Mouse (Mus musculus) heart, embryonic 13.5 days (tissue): ENCODE measurements at regions not wholly inside any gene's neighbourhood (a gene's known extent, or its start where the extent isn't known, plus 50 kb on each side); places are given as distances from the start of the nearest gene placed in this dataset. TPM values are rescaled to one million over a fixed set of nuclear protein-coding genes. Genes with fewer than 3 reads are reported as not detected.

Source experiments
- ATAC-seq: fragments of 200-750 bp; cut with Nextera tagmentation; 2 replicates; pipeline ENCODE4 v1.8.0; 2017; ENCODE audit warnings: moderate TSS enrichment; ENCODE audit not compliant: insufficient number of reproducible peaks, low FRiP score, low TSS enrichment; ENCODE audit errors: extremely low read depth
- H3K27ac ChIP-seq: fragments of 300-500 bp; sonication (generic); replicated peaks from 2 replicates; pipeline ENCODE4 v1.5.1; 2015; ENCODE audit warnings: moderate library complexity, mild to moderate bottlenecking, inconsistent platforms
- H3K27me3 ChIP-seq: fragments of 300-500 bp; sonication (generic); replicated peaks from 2 replicates; pipeline ENCODE4 v1.6.1; 2015; ENCODE audit warnings: mild to moderate bottlenecking, inconsistent platforms
- H3K36me3 ChIP-seq: fragments of 300-500 bp; sonication (generic); 2 replicates; pipeline ENCODE4 v1.6.1; 2015; ENCODE audit warnings: mild to moderate bottlenecking, inconsistent platforms
- H3K4me1 ChIP-seq: fragments of 300-500 bp; sonication (generic); 2 replicates; pipeline ENCODE4 v1.6.1; 2015; ENCODE audit warnings: inconsistent platforms
- H3K4me2 ChIP-seq: fragments of 300-500 bp; sonication (generic); 2 replicates; pipeline ENCODE4 v1.6.1; 2015; ENCODE audit warnings: inconsistent platforms, mild to moderate bottlenecking, moderate library complexity
- H3K4me3 ChIP-seq: fragments of 300-500 bp; sonication (generic); 2 replicates; pipeline ENCODE4 v1.5.1; 2015; ENCODE audit warnings: moderate library complexity, mild to moderate bottlenecking, inconsistent platforms
- H3K9ac ChIP-seq: fragments of 300-500 bp; sonication (generic); 2 replicates; pipeline ENCODE4 v1.6.1; 2015; ENCODE audit warnings: inconsistent platforms, mild to moderate bottlenecking, moderate library complexity
- H3K9me3 ChIP-seq: fragments of 300-500 bp; sonication (generic); 2 replicates; pipeline ENCODE4 v1.6.1; 2016; ENCODE audit warnings: inconsistent platforms
- WGBS: fragments of 180-500 bp; shearing (Covaris S2); methylation state at CpG from one replicate; pipeline ENCODE4 v1.1.7; 2015; ENCODE audit warnings: mixed read lengths; 5-methylcytosine and 5-hydroxymethylcytosine counted together
- microRNA counts: library from miRNA; unstranded; fragments of <30 nt; microRNA quantifications from one replicate; lab custom pipeline; 2016
- microRNA-seq: library from miRNA; unstranded; fragments of <30 nt; microRNA quantifications from one replicate; pipeline ENCODE4, GENCODE M21; 2016

- no peak overlapping the region for H3K4me2 ChIP-seq
- no peak overlapping the region for H3K9ac ChIP-seq
- no peaks in the 10 kb centered on the region for H3K27me3 ChIP-seq
- no peaks in the 10 kb centered on the region for H3K36me3 ChIP-seq
- no peak overlapping the region for H3K27ac ChIP-seq
- 0 out of 2 replicates have a peak, but pooled peaks cover 6% of the 10 kb centered on the region for H3K4me1 ChIP-seq
- H3K4me3 ChIP-seq: no peak overlapping the region
- no peak for ATAC-seq
- WGBS: 53% methylated on average over 7 of the region's 7 CpGs
- H3K9me3 ChIP-seq: no peaks in the 10 kb centered on the region
Observed at GRCm38 (mm10) chr11:28649446-28649845, 65.3 kb upstream of the Ccdc85a start.

- 0 out of 2 replicates have a peak, but pooled peaks cover 6% of the 10 kb centered on the region for H3K4me1 ChIP-seq
- 54% methylated on average over 3 of the region's 3 CpGs for WGBS
Observed at GRCm38 (mm10) chr11:28648916-28649315, 64.8 kb upstream of the Ccdc85a start.

DNA sequence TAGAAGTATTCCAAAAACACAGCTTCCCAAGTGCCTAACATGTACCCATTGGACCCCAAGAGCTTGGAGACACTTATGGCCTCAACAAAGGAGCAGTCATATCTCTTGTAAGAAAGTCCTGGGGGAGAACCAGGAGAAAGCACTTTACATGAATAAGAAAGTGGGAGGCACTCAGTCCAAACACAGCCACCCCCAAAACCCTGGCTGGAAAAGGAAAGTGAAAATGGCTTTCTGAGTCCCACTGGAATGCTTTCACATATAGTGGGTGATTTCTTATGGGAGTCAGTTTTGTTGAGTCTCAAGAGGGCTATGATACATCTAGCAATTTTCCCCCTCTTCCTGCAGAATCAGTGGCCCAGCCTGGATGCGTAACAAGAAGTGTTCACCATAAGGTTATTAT, 55.0 kb upstream of the Ccdc85a start:
- Histone ChIP-seq H3K9ac (no peak overlapping the region), H3K9me3 (no peaks in the 10 kb centered on the region), H3K4me1 (no peaks in the 10 kb centered on the region), H3K4me3 (no peak overlapping the region), H3K27ac (no peak overlapping the region), H3K4me2 (no peak overlapping the region), H3K27me3 (no peaks in the 10 kb centered on the region), H3K36me3 (no peaks in the 10 kb centered on the region)
- 80% methylated on average over 1 of the region's 1 CpGs for WGBS
- no peak for ATAC-seq

More at GRCm38 (mm10) chr11:28648916-28649315, 64.8 kb upstream of the Ccdc85a start:
- H3K27me3 ChIP-seq: no peaks in the 10 kb centered on the region
- H3K4me3 ChIP-seq: no peak overlapping the region
- no peaks in the 10 kb centered on the region for H3K9me3 ChIP-seq
- no peak overlapping the region for H3K4me2 ChIP-seq
- no peak overlapping the region for H3K27ac ChIP-seq
- H3K36me3 ChIP-seq: no peaks in the 10 kb centered on the region
- H3K9ac ChIP-seq: no peak overlapping the region
- ATAC-seq: no peak

DNA sequence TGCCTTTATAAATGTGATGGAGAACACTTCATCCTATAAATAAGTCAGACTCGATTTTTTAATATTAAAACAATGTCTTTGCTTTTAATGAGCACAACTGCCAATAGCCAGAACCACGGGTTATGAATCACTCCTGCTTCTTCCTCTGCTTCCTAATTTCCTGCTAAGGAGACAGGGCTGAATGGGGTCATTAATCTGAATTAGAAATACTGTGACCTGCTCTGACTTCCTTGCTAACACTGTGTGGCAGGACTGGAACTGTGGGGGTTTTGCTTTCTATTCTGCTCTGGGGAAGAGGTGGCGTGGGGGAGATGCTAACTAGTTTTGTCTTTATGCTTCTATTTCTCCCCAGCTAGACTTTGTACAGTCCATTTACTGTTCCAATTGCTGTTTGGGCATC, 52.6 kb upstream of the Ccdc85a start:
- WGBS: 60% methylated on average over 3 of the region's 3 CpGs
- Histone ChIP-seq H3K27me3 (no peaks in the 10 kb centered on the region), H3K4me3 (no peak overlapping the region), H3K36me3 (no peaks in the 10 kb centered on the region), H3K9me3 (no peaks in the 10 kb centered on the region), H3K4me1 (no peaks in the 10 kb centered on the region), H3K27ac (no peak overlapping the region), H3K4me2 (no peak overlapping the region), H3K9ac (no peak overlapping the region)
- ATAC-seq: no peak

MicroRNAs in the stretch of these regions (microRNA counts, 519-probe panel; counts per million panel counts)
- microRNA mmu-miR-216a (lab: Ali Mortazavi, UCI) (209 counts per million, percentile 61 among the panel's probes with 10 or more counts), microRNA mmu-miR-216b (lab: Ali Mortazavi, UCI) (209 counts per million, percentile 61 among the panel's probes with 10 or more counts), microRNA mmu-miR-217 (lab: Ali Mortazavi, UCI) (209 counts per million, percentile 61 among the panel's probes with 10 or more counts)

Small RNA genes lying in the stretch of these regions (microRNA-seq; reads per million reads assigned to microRNA genes)
- not detected for gene Mir216a
- gene Mir216b: not detected
- gene Mir216c: not detected
- 2.0 reads per million, percentile 3 among the genes with 10 or more reads in this experiment for gene Mir217
